Mouse (Mus musculus): Measurements from ENCODE around the gene Cdh23. TPM values are rescaled to one million over a fixed set of nuclear protein-coding genes. Genes with fewer than 3 reads are reported as not detected.

Gene Cdh23
- polyA plus RNA-seq, 1 experiment from 2014 or later = 0.19 TPM

- H3K36me3 ChIP-seq = no peaks in the 10 kb centered on the region
- H3K27ac ChIP-seq = no peak overlapping the region
- no peaks in the 10 kb centered on the region for H3K27me3 ChIP-seq (replicated peaks)
- no peak for ATAC-seq
- no peak overlapping the region for H3K4me2 ChIP-seq
- H3K4me1 ChIP-seq = no peaks in the 10 kb centered on the region
- no peak overlapping the region for H3K4me3 ChIP-seq
- H3K9ac ChIP-seq = no peak overlapping the region
- H3K9me3 ChIP-seq (replicated peaks) = no peaks in the 10 kb centered on the region
- 46% methylated on average over 3 of the region's 3 CpGs for WGBS (ENCODE audit: insufficient replicate concordance)
These were observed 71.3 kb downstream of the Cdh23 start for GRCm38 (mm10) chr10:60624945-60625344.

- WGBS (ENCODE audit: insufficient replicate concordance) = 58% methylated on average over 14 of the region's 14 CpGs
- no peaks in the 10 kb centered on the region for H3K4me1 ChIP-seq
- no peak for ATAC-seq
- H3K4me3 ChIP-seq = no peak overlapping the region
- no peak overlapping the region for H3K27ac ChIP-seq
- H3K4me2 ChIP-seq = no peak overlapping the region
- no peaks in the 10 kb centered on the region for H3K27me3 ChIP-seq (replicated peaks)
- H3K36me3 ChIP-seq = no peaks in the 10 kb centered on the region
- H3K9me3 ChIP-seq (replicated peaks) = no peaks in the 10 kb centered on the region
- no peak overlapping the region for H3K9ac ChIP-seq
These were observed 72.0 kb downstream of the Cdh23 start for GRCm38 (mm10) chr10:60624217-60624708.

GRCm38 (mm10) chr10:60622836-60623235, 73.5 kb downstream of the Cdh23 start:
- no peak overlapping the region for H3K9ac ChIP-seq
- no peaks in the 10 kb centered on the region for H3K36me3 ChIP-seq
- 61% methylated on average over 12 of the region's 12 CpGs for WGBS (ENCODE audit: insufficient replicate concordance)
- H3K4me1 ChIP-seq = no peaks in the 10 kb centered on the region
- ATAC-seq = no peak
- H3K9me3 ChIP-seq (replicated peaks) = no peaks in the 10 kb centered on the region
- H3K4me3 ChIP-seq = no peak overlapping the region
- no peaks in the 10 kb centered on the region for H3K27me3 ChIP-seq (replicated peaks)
- H3K4me2 ChIP-seq = no peak overlapping the region
- H3K27ac ChIP-seq = no peak overlapping the region

GRCm38 (mm10) chr10:60621470-60622170, 74.7 kb downstream of the Cdh23 start:
- H3K9ac ChIP-seq = no peak overlapping the region
- H3K4me1 ChIP-seq = no peaks in the 10 kb centered on the region
- ATAC-seq = no peak
- H3K4me2 ChIP-seq = no peak overlapping the region
- no peak overlapping the region for H3K27ac ChIP-seq
- H3K36me3 ChIP-seq = no peaks in the 10 kb centered on the region
- no peak overlapping the region for H3K4me3 ChIP-seq
- 61% methylated on average over 8 of the region's 8 CpGs for WGBS (ENCODE audit: insufficient replicate concordance)
- H3K9me3 ChIP-seq (replicated peaks) = no peaks in the 10 kb centered on the region
- no peaks in the 10 kb centered on the region for H3K27me3 ChIP-seq (replicated peaks)

GRCm38 (mm10) chr10:60615898-60616297, 80.4 kb downstream of the Cdh23 start:
- Histone ChIP-seq H3K9ac (no peak overlapping the region), H3K27me3 (replicated peaks) (no peaks in the 10 kb centered on the region), H3K27ac (no peak overlapping the region), H3K36me3 (no peaks in the 10 kb centered on the region), H3K9me3 (replicated peaks) (no peaks in the 10 kb centered on the region), H3K4me2 (no peak overlapping the region), H3K4me1 (no peaks in the 10 kb centered on the region), H3K4me3 (no peak overlapping the region)
- WGBS (ENCODE audit: insufficient replicate concordance) = 38% methylated on average over 5 of the region's 5 CpGs
- ATAC-seq = no peak

- no peak overlapping the region for H3K9ac ChIP-seq
- H3K27ac ChIP-seq = no peak overlapping the region
- H3K4me3 ChIP-seq = no peak overlapping the region
- H3K4me1 ChIP-seq = no peaks in the 10 kb centered on the region
- no peak for ATAC-seq
- no peaks in the 10 kb centered on the region for H3K27me3 ChIP-seq (replicated peaks)
- WGBS (ENCODE audit: insufficient replicate concordance) = 11% methylated on average over 5 of the region's 5 CpGs
- H3K4me2 ChIP-seq = no peak overlapping the region
- no peaks in the 10 kb centered on the region for H3K9me3 ChIP-seq (replicated peaks)
- no peaks in the 10 kb centered on the region for H3K36me3 ChIP-seq
These were observed 83.4 kb downstream of the Cdh23 start for GRCm38 (mm10) chr10:60612893-60613292.

- H3K4me3 ChIP-seq = no peak overlapping the region
- no peak overlapping the region for H3K4me2 ChIP-seq
- H3K27ac ChIP-seq = no peak overlapping the region
- H3K27me3 ChIP-seq (replicated peaks) = peaks cover 8% of the 10 kb centered on the region
- no peak overlapping the region for H3K9ac ChIP-seq
- no peaks in the 10 kb centered on the region for H3K9me3 ChIP-seq (replicated peaks)
- H3K4me1 ChIP-seq = no peaks in the 10 kb centered on the region
- H3K36me3 ChIP-seq = no peaks in the 10 kb centered on the region
- no peak for ATAC-seq
- 67% methylated on average over 5 of the region's 5 CpGs for WGBS (ENCODE audit: insufficient replicate concordance)
These were observed 89.1 kb downstream of the Cdh23 start for GRCm38 (mm10) chr10:60607166-60607565.

GRCm38 (mm10) chr10:60606661-60607060, 89.6 kb downstream of the Cdh23 start:
- H3K4me2 ChIP-seq = no peak overlapping the region
- ATAC-seq = no peak
- H3K4me3 ChIP-seq = no peak overlapping the region
- H3K36me3 ChIP-seq = no peaks in the 10 kb centered on the region
- H3K4me1 ChIP-seq = no peaks in the 10 kb centered on the region
- H3K27ac ChIP-seq = no peak overlapping the region
- WGBS (ENCODE audit: insufficient replicate concordance) = 81% methylated on average over 6 of the region's 6 CpGs
- peaks cover 8% of the 10 kb centered on the region for H3K27me3 ChIP-seq (replicated peaks)
- no peak overlapping the region for H3K9ac ChIP-seq
- no peaks in the 10 kb centered on the region for H3K9me3 ChIP-seq (replicated peaks)

- Histone ChIP-seq H3K4me2 (no peak overlapping the region), H3K36me3 (no peaks in the 10 kb centered on the region), H3K4me3 (no peak overlapping the region), H3K27ac (no peak overlapping the region), H3K9ac (no peak overlapping the region), H3K4me1 (no peaks in the 10 kb centered on the region), H3K27me3 (replicated peaks) (peaks cover 8% of the 10 kb centered on the region), H3K9me3 (replicated peaks) (no peaks in the 10 kb centered on the region)
- WGBS (ENCODE audit: insufficient replicate concordance) = 77% methylated on average over 11 of the region's 11 CpGs
- ATAC-seq = no peak
These were observed 94.1 kb downstream of the Cdh23 start for GRCm38 (mm10) chr10:60602235-60602634.

- Histone ChIP-seq H3K4me2 (no peak overlapping the region), H3K27ac (no peak overlapping the region), H3K9me3 (replicated peaks) (no peaks in the 10 kb centered on the region), H3K9ac (no peak overlapping the region), H3K27me3 (replicated peaks) (no peaks in the 10 kb centered on the region; the same call in 1 of the 2 replicates), H3K36me3 (no peaks in the 10 kb centered on the region), H3K4me3 (no peak overlapping the region), H3K4me1 (no peaks in the 10 kb centered on the region)
- 72% methylated on average over 6 of the region's 6 CpGs for WGBS (ENCODE audit: insufficient replicate concordance)
- ATAC-seq = no peak
These were observed 101.1 kb downstream of the Cdh23 start for GRCm38 (mm10) chr10:60595166-60595565.

- H3K36me3 ChIP-seq = no peaks in the 10 kb centered on the region
- H3K27ac ChIP-seq = no peak overlapping the region
- no peaks in the 10 kb centered on the region; the same call in 1 of the 2 replicates for H3K27me3 ChIP-seq (replicated peaks)
- no peaks in the 10 kb centered on the region for H3K9me3 ChIP-seq (replicated peaks)
- 39% methylated on average over 22 of the region's 22 CpGs for WGBS (ENCODE audit: insufficient replicate concordance)
- H3K4me2 ChIP-seq = no peak overlapping the region
- no peak for ATAC-seq
- H3K4me1 ChIP-seq = no peaks in the 10 kb centered on the region
- no peak overlapping the region for H3K9ac ChIP-seq
- H3K4me3 ChIP-seq = no peak overlapping the region
These were observed 103.3 kb downstream of the Cdh23 start for GRCm38 (mm10) chr10:60592881-60593575.

GRCm38 (mm10) chr10:60591281-60591680, 105.0 kb downstream of the Cdh23 start:
- no peak overlapping the region for H3K27ac ChIP-seq
- H3K27me3 ChIP-seq (replicated peaks) = no peaks in the 10 kb centered on the region; the same call in 1 of the 2 replicates
- no peaks in the 10 kb centered on the region for H3K9me3 ChIP-seq (replicated peaks)
- H3K4me2 ChIP-seq = no peak overlapping the region
- no peaks in the 10 kb centered on the region for H3K4me1 ChIP-seq
- no peak overlapping the region for H3K9ac ChIP-seq
- no peak for ATAC-seq
- H3K4me3 ChIP-seq = no peak overlapping the region
- WGBS (ENCODE audit: insufficient replicate concordance) = 40% methylated on average over 1 of the region's 1 CpGs
- H3K36me3 ChIP-seq = no peaks in the 10 kb centered on the region

Data from liver, embryonic 12.5 days (tissue).